Mouse (Mus musculus) myocyte (in vitro differentiated cells): ENCODE measurements around the gene Dnajc25. TPM values are rescaled to one million over a fixed set of nuclear protein-coding genes. Genes with fewer than 3 reads are reported as not detected.

Experiments
- H3K27me3 ChIP-seq: one replicate; pipeline ENCODE4 v1.6.1; 2011; ENCODE audit not compliant: control insufficient read depth, insufficient read depth, insufficient read length
- H3K36me3 ChIP-seq: one replicate; pipeline ENCODE4 v1.6.1; 2011; ENCODE audit not compliant: control insufficient read depth, insufficient read depth
- H3K4me2 ChIP-seq: one replicate; pipeline ENCODE4 v1.6.1; 2011; ENCODE audit warnings: low read depth, control low read depth
- H3K4me3 ChIP-seq: one replicate; pipeline ENCODE4 v1.5.1; 2011; ENCODE audit warnings: mild to moderate bottlenecking, control low read depth, moderate library complexity
- H3K79me2 ChIP-seq: one replicate; pipeline ENCODE4 v1.6.1; 2011; ENCODE audit not compliant: control insufficient read depth, insufficient read depth
- H3ac ChIP-seq: one replicate; pipeline ENCODE4 v1.6.1; 2011; ENCODE audit not compliant: control insufficient read depth, insufficient read length
- CEBPB ChIP-seq: IDR thresholded peaks from 2 replicates; pipeline ENCODE4 v1.6.1; 2011; ENCODE audit warnings: mild to moderate bottlenecking, moderate library complexity; ENCODE audit not compliant: poor library complexity, insufficient read depth, severe bottlenecking
- E2F4 ChIP-seq: IDR thresholded peaks from one replicate; pipeline ENCODE4 v1.6.1; 2011; ENCODE audit warnings: mild to moderate bottlenecking, control low read depth, moderate library complexity; ENCODE audit not compliant: insufficient read depth
- MAX ChIP-seq: IDR thresholded peaks from one replicate; pipeline ENCODE4 v1.6.1; 2011; ENCODE audit warnings: low read depth, mild to moderate bottlenecking, control low read depth
- MYOD1 ChIP-seq, 3 experiments: IDR thresholded peaks; one replicate each; pipeline ENCODE4 v1.6.1; 2011; ENCODE audit warnings: control low read depth in 2 of 3, low read depth in 2 of 3, mild to moderate bottlenecking in 2 of 3, moderate library complexity in 1 of 3; ENCODE audit not compliant: insufficient read length in 2 of 3, control insufficient read depth in 1 of 3
- MYOG ChIP-seq, 3 experiments: IDR thresholded peaks; one replicate each; pipeline ENCODE4 v1.6.1; 2011; ENCODE audit warnings: control low read depth in 2 of 3, low read depth in 2 of 3, mild to moderate bottlenecking in 2 of 3; ENCODE audit not compliant: insufficient read length in 2 of 3, control insufficient read depth in 1 of 3, insufficient read depth in 1 of 3
- POLR2A ChIP-seq: IDR thresholded peaks from one replicate; pipeline ENCODE4 v1.6.1; 2011; ENCODE audit warnings: low read depth, mild to moderate bottlenecking, control low read depth, moderate library complexity; ENCODE audit not compliant: insufficient read length
- POLR2AphosphoS2 ChIP-seq: IDR thresholded peaks from one replicate; pipeline ENCODE4 v1.6.1; 2011; ENCODE audit warnings: low read depth, control low read depth; ENCODE audit not compliant: insufficient read length
- REST ChIP-seq: IDR thresholded peaks from one replicate; pipeline ENCODE4 v1.6.1; 2011; ENCODE audit warnings: mild to moderate bottlenecking, control low read depth, moderate library complexity; ENCODE audit not compliant: insufficient read depth, insufficient read length
- SRF ChIP-seq: IDR thresholded peaks from one replicate; pipeline ENCODE4 v1.6.1; 2011; ENCODE audit warnings: low read depth; ENCODE audit not compliant: control insufficient read depth, insufficient read length
- TCF12 ChIP-seq: IDR thresholded peaks from one replicate; pipeline ENCODE4 v1.6.1; 2011; ENCODE audit warnings: mild to moderate bottlenecking, control low read depth; ENCODE audit not compliant: poor library complexity, insufficient read depth, severe bottlenecking
- TCF3 ChIP-seq: IDR thresholded peaks from one replicate; pipeline ENCODE4 v1.6.1; 2011; ENCODE audit warnings: low read depth, control low read depth; ENCODE audit not compliant: insufficient read length
- USF1 ChIP-seq: IDR thresholded peaks from one replicate; pipeline ENCODE4 v1.6.1; 2011; ENCODE audit warnings: low read depth, mild to moderate bottlenecking, control low read depth, moderate library complexity
- polyA plus RNA-seq: library from polyadenylated mRNA; unstranded; fragments of >200 nt; fragmentation: generic; extraction: Trizol; gene quantifications from one replicate; pipeline ENCODE4 v1.2.1, GENCODE M21; 2012; ENCODE audit warnings: missing spikeins

The Dnajc25 gene
- polyA plus RNA-seq, 1 experiment = 5.4 TPM

GRCm38 (mm10) chr4:59040397-59041287, 45.8 kb downstream of the Dnajc25 start:
- Histone ChIP-seq H3ac (no peak overlapping the region), H3K4me2 (no peak overlapping the region), H3K27me3 (no peaks in the 10 kb centered on the region), H3K4me3 (no peak overlapping the region), H3K36me3 (peaks cover 17% of the 10 kb centered on the region), H3K79me2 (peaks cover 18% of the 10 kb centered on the region)
- TF ChIP-seq POLR2A (no peak), SRF (no peak), MAX (no peak), POLR2AphosphoS2 (no peak), MYOG (IDR thresholded peaks at IDR 0.05; ENCODE audit: control insufficient read depth in 1 of 3, insufficient read depth in 1 of 3, insufficient read length in 2 of 3, low read depth in 2 of 3) (no peak), CEBPB (no peak), TCF12 (no peak), E2F4 (no peak), REST (no peak), TCF3 (no peak), USF1 (no peak), MYOD1 (IDR thresholded peaks at IDR 0.05; ENCODE audit: control insufficient read depth in 1 of 3, insufficient read length in 2 of 3, low read depth in 2 of 3) (no peak)

GRCm38 (mm10) chr4:59043074-59043473, 48.2 kb downstream of the Dnajc25 start:
- H3ac ChIP-seq = no peak overlapping the region
- peaks cover 4% of the 10 kb centered on the region for H3K79me2 ChIP-seq
- H3K36me3 ChIP-seq = peaks cover 17% of the 10 kb centered on the region
- no peak overlapping the region for H3K4me2 ChIP-seq
- no peaks in the 10 kb centered on the region for H3K27me3 ChIP-seq
- no peak overlapping the region for H3K4me3 ChIP-seq
- TF ChIP-seq E2F4 (no peak), MAX (no peak), POLR2AphosphoS2 (no peak), USF1 (no peak), CEBPB (no peak), TCF12 (no peak), POLR2A (no peak), TCF3 (no peak), MYOD1 (IDR thresholded peaks at IDR 0.05; ENCODE audit: control insufficient read depth in 1 of 3, insufficient read length in 2 of 3, low read depth in 2 of 3) (no peak), SRF (no peak), REST (no peak), MYOG (IDR thresholded peaks at IDR 0.05; ENCODE audit: control insufficient read depth in 1 of 3, insufficient read depth in 1 of 3, insufficient read length in 2 of 3, low read depth in 2 of 3) (no peak)

GRCm38 (mm10) chr4:59043891-59044290, 49.0 kb downstream of the Dnajc25 start:
- TF ChIP-seq POLR2AphosphoS2 (no peak), MAX (no peak), POLR2A (no peak), SRF (no peak), REST (no peak), MYOD1 (IDR thresholded peaks at IDR 0.05; ENCODE audit: control insufficient read depth in 1 of 3, insufficient read length in 2 of 3, low read depth in 2 of 3) (no peak), USF1 (no peak), TCF3 (no peak), E2F4 (no peak), CEBPB (no peak), MYOG (IDR thresholded peaks at IDR 0.05; ENCODE audit: control insufficient read depth in 1 of 3, insufficient read depth in 1 of 3, insufficient read length in 2 of 3, low read depth in 2 of 3) (no peak), TCF12 (no peak)

GRCm38 (mm10) chr4:59047222-59047621, 52.4 kb downstream of the Dnajc25 start:
- no peak overlapping the region for H3ac ChIP-seq
- TF ChIP-seq MAX = no peak
- no peak for TF ChIP-seq POLR2AphosphoS2
- TF ChIP-seq MYOG (IDR thresholded peaks at IDR 0.05; ENCODE audit: control insufficient read depth in 1 of 3, insufficient read depth in 1 of 3, insufficient read length in 2 of 3, low read depth in 2 of 3) = no peak
- TF ChIP-seq TCF12 = no peak
- TF ChIP-seq REST = no peak
- no peak for TF ChIP-seq TCF3
- TF ChIP-seq CEBPB = no peak

More at GRCm38 (mm10) chr4:59043891-59044290, 49.0 kb downstream of the Dnajc25 start:
- Histone ChIP-seq H3K36me3 (peaks cover 17% of the 10 kb centered on the region), H3K4me3 (no peak overlapping the region), H3K27me3 (no peaks in the 10 kb centered on the region), H3K4me2 (no peak overlapping the region), H3ac (no peak overlapping the region), H3K79me2 (no peaks in the 10 kb centered on the region)

GRCm38 (mm10) chr4:59051081-59051480, 56.2 kb downstream of the Dnajc25 start:
- Histone ChIP-seq H3K79me2 (no peaks in the 10 kb centered on the region), H3K27me3 (no peaks in the 10 kb centered on the region)
- TF ChIP-seq POLR2AphosphoS2 (no peak), MYOD1 (IDR thresholded peaks at IDR 0.05; ENCODE audit: control insufficient read depth in 1 of 3, insufficient read length in 2 of 3, low read depth in 2 of 3) (no peak), POLR2A (no peak), MAX (no peak), REST (no peak), SRF (no peak), CEBPB (no peak), TCF12 (no peak)

More at GRCm38 (mm10) chr4:59047222-59047621, 52.4 kb downstream of the Dnajc25 start:
- Histone ChIP-seq H3K36me3 (no peaks in the 10 kb centered on the region), H3K79me2 (no peaks in the 10 kb centered on the region), H3K27me3 (no peaks in the 10 kb centered on the region), H3K4me2 (no peak overlapping the region), H3K4me3 (no peak overlapping the region)

More at GRCm38 (mm10) chr4:59051081-59051480, 56.2 kb downstream of the Dnajc25 start:
- Histone ChIP-seq H3K4me2 (no peak overlapping the region), H3ac (no peak overlapping the region), H3K4me3 (no peak overlapping the region), H3K36me3 (no peaks in the 10 kb centered on the region)
